Mouse (Mus musculus) bone marrow macrophage, adult 2 months (primary cell): ENCODE results near the gene BC080695. TPM values are rescaled to one million over a fixed set of nuclear protein-coding genes. Genes with fewer than 3 reads are reported as not detected.
"Not testable (repeated sequence)": the region's sequence is repeated elsewhere in the genome, so short reads cannot be mapped to it uniquely, and the experiment has no call there.

ENCODE experiments used
- H3K27ac ChIP-seq: 2 replicates; pipeline ENCODE4 v1.5.1; 2012; ENCODE audit warnings: low read depth, low read length; ENCODE audit not compliant: insufficient read depth
- H3K4me1 ChIP-seq: 2 replicates; pipeline ENCODE4 v1.6.1; 2012; ENCODE audit warnings: low read length; ENCODE audit not compliant: control insufficient read depth, insufficient read depth
- H3K4me3 ChIP-seq: 2 replicates; pipeline ENCODE4 v1.5.1; 2012; ENCODE audit warnings: mild to moderate bottlenecking, low read length, moderate library complexity; ENCODE audit not compliant: insufficient read depth
- CTCF ChIP-seq: IDR thresholded peaks from 2 replicates; pipeline ENCODE4 v1.5.1; 2012; ENCODE audit warnings: low read depth, mild to moderate bottlenecking, low read length, moderate library complexity
- POLR2A ChIP-seq: IDR thresholded peaks from 2 replicates; pipeline ENCODE4 v1.6.1; 2012; ENCODE audit warnings: mild to moderate bottlenecking, low read depth, low read length, borderline replicate concordance
- polyA plus RNA-seq: library from polyadenylated mRNA; stranded (reverse); fragments of >200 nt; gene quantifications from 2 replicates; pipeline ENCODE4 v1.2.4, GENCODE M21; 2012; ENCODE audit not compliant: missing spikeins, insufficient read depth, insufficient read length

The BC080695 gene
- polyA plus RNA-seq = not detected in 2 replicates

DNA sequence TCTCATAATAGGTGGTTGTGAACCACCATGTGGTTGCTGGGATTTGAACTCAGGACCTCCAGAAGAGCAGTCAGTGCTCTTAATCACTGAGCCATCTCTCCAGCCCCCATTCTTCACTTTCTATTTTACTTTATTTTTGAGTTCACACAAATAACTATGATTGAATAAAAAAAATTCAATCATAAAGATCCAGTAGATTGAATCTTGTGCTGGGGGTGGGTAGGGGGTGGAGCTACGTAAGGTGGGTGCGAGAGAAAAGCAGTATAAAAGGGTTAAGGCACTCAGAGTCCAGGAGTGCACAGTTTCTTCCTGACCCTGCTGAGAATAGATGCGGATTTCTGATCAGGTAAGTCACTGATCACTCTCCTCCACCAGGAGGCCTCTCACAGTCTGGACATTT, at the start of gene BC080695, which contains the start of gene Gm13057:
Gene BC080695, plus strand, starts transcription at position 301 of the 400 bp plus-strand sequence.
Gene Gm13057, plus strand, starts transcription at position 310 of the 400 bp plus-strand sequence.
- not testable (repeated sequence) for H3K27ac ChIP-seq, H3K4me3 ChIP-seq

DNA sequence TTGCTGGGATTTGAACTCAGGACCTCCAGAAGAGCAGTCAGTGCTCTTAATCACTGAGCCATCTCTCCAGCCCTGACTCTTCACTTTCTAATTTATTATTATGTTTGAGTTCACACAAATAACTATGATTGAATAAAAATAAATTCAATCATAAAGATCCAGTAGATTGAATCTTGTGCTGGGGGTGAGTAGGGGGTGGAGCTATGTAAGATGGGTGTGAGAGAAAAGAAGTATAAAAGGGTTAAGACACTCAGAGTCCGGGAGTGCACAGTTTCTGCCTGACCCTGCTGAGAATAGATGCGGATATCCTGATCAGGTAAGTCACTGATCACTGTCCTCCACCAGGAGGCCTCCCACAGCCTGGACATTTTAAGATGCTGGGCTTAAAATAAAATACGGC, 40.5 kb upstream of the BC080695 start, which contains the start of gene Gm13043:
Gene Gm13043, plus strand, starts transcription at position 301 of the 400 bp plus-strand sequence.
- TF ChIP-seq CTCF = no peak
- no peak for TF ChIP-seq POLR2A
- Histone ChIP-seq H3K4me3 (no peak within 1 kb of the TSS), H3K27ac (no peak within 1 kb of the TSS), H3K4me1 (no peaks in the 10 kb centered on the region)

More for the DNA sequence above, at the start of gene BC080695, which contains the start of gene Gm13057:
- H3K4me1 ChIP-seq = not testable (repeated sequence)

DNA sequence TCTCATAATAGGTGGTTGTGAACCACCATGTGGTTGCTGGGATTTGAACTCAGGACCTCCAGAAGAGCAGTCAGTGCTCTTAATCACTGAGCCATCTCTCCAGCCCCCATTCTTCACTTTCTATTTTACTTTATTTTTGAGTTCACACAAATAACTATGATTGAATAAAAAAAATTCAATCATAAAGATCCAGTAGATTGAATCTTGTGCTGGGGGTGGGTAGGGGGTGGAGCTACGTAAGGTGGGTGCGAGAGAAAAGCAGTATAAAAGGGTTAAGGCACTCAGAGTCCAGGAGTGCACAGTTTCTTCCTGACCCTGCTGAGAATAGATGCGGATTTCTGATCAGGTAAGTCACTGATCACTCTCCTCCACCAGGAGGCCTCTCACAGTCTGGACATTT, 15.8 kb upstream of the BC080695 start, which contains the start of gene Gm13040:
Gene Gm13040, plus strand, starts transcription at position 301 of the 400 bp plus-strand sequence.
- not testable (repeated sequence) for H3K27ac ChIP-seq, H3K4me1 ChIP-seq, H3K4me3 ChIP-seq

DNA sequence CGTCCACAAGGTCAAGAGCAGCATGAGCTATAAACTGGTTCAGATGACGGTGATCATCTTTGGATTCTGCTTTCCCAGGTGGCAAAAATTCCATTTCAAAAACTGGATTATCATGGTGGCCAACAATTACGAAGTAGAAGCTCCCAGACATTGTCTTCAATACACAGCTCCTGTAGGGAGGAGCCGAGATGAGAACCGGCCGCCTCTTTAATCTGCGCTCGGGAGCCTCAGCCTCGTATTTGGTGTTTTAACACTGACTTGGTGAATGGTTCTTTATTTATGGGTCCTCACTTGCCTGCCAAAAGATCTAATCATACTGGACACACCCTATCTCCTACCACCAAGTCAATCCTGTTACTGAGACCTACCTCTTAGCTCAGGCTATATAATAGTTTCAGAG, 60.4 kb downstream of the BC080695 start:
- not testable (repeated sequence) for H3K4me3 ChIP-seq, H3K27ac ChIP-seq

DNA sequence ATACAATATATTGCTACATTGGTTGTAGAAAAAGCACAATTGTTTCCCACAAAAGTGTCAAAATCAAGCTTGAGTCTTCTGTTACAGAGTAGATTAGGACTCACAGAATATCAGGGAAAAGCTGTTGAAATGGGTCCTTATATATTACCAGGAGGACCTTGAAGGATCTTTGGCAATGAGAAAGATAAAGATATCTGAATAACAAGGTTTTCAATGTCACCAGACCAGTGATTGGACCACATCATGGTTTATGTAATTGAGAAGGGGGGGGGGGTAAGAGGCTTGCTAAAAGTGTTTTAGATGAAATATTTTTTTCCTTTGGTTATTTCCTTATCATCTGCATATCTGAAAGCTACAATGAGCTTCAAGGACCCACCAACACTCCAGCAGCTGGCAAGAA, 63.2 kb downstream of the BC080695 start, which contains the start of gene Gm13083:
Gene Gm13083, plus strand, starts transcription at position 301 of the 400 bp plus-strand sequence.
- H3K27ac ChIP-seq, H3K4me1 ChIP-seq, H3K4me3 ChIP-seq: not testable (repeated sequence)

More for the DNA sequence above, 60.4 kb downstream of the BC080695 start:
- H3K4me1 ChIP-seq = not testable (repeated sequence)

DNA sequence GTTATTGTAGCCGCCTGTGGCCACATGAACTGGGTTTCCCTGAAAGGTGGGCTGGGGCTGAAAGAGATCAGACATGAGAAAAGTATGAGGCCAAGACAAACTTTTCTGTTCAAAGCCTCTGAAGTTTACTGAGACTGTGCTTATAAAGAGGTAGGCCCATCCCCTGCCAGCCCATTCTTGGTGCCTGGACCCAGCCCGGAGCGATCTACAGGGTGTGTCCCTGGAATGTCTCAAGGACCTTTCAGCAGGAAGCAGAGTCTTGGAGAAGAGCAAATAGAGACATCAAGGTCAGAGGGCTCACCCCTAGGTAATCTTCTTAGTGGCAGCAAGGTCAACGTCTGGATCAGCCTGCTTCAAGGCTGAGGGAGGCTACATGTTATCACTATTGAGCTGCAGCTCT, 66.6 kb downstream of the BC080695 start:
- not testable (repeated sequence) for H3K27ac ChIP-seq, H3K4me1 ChIP-seq, H3K4me3 ChIP-seq

Other genes with a start within 250 kb of the BC080695 start
- not detected in 2 replicates for gene Lrrc38, start 201.9 kb upstream of the BC080695 start, polyA plus RNA-seq
- gene Pramel1, start 157.3 kb upstream of the BC080695 start, polyA plus RNA-seq = not detected in 2 replicates
- 16.2 and 17.1 TPM in 2 replicates for gene Pramef8, start 139.3 kb upstream of the BC080695 start, polyA plus RNA-seq
- not detected in 2 replicates for gene Oog4, start 101.4 kb upstream of the BC080695 start, polyA plus RNA-seq
- gene Gm13043, start 40.4 kb upstream of the BC080695 start, polyA plus RNA-seq = not detected in 2 replicates
- not detected in 2 replicates for gene Gm13040, start 15.7 kb upstream of the BC080695 start, polyA plus RNA-seq
- gene Gm13057, start within 50 bp of the BC080695 start, polyA plus RNA-seq = not detected in 2 replicates
- gene Gm13083, start 63.3 kb downstream of the BC080695 start, polyA plus RNA-seq = not detected in 2 replicates
- gene Gm13088, start 105.5 kb downstream of the BC080695 start, polyA plus RNA-seq = not detected in 2 replicates
- gene Gm13089, start 151.0 kb downstream of the BC080695 start, polyA plus RNA-seq = not detected in 2 replicates
- not detected in 2 replicates for gene Gm13078, start 167.8 kb downstream of the BC080695 start, polyA plus RNA-seq
- gene Gm13023, start 237.7 kb downstream of the BC080695 start, polyA plus RNA-seq = not detected in 2 replicates